Mouse (Mus musculus): Measurements from ENCODE around the gene Zcchc3.

Zcchc3 gene

DNA sequence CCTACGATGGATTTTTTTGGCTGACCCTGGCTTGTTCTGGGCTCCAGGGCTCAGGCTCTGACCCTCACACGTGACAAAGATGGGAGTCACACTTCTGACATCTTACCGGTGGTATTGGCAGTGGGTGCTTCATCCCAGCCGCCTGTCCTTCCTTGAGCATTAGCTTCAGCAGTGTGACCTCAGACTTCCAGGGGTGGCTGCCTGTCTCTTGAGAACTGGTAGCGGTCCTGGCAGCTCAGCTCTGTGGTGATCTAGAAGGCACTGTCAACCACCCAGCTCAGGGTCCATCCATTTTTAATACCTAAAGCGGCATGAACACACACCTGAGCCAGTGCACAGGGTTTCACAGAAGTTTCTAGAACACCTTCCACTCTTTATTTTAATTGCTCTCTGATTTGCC lies 5.0 kb downstream of the Zcchc3 start:
- no peak for DNase-seq (ENCODE audit: low read depth)

DNA sequence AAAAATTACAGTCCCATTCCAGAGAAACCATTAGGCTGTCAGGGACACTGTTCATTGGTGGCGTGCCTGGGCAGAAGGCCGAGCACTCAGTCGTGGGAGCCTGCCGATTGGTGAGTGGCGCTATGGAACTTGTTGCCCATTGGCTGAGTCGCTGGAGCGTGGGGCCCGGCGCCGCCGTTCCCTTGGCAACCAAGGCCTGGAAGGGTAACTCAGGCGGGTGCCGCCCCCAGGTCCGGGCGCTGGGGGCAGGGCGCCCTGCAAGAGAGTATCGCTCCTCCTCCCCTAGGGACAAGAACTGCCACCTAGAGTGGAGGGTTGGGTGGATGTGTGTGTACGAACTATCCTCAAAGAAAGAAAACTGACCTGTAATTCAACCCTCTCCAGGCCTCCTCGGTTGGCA lies 8.7 kb downstream of the Zcchc3 start:
- DNase-seq (ENCODE audit: low read depth) = peak; percentile 96

DNA sequence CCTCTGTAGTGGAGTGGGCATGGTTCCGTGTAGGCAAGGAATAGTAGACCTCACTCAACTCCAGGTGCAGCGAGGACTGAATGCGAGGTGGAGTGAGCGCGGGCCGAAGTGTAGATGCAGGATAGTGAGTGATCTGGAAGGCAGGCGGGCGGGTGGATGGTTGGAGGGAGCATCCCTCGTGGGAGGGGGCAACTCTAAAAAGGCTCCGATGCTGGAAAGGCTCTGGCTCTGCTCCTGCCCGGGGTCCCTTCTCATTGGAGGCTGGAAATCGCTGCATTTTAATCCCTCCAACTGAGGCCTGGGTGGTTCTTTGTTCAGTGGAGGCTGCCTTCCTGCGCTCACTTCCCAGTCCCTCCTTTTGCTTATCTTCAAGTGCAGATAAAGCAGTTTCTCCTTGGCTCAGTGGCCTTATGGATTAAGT lies 15.7 kb downstream of the Zcchc3 start:
- DNase-seq (ENCODE audit: low read depth) = no peak

- DNase-seq (ENCODE audit: low read depth) = peak; percentile 86
Observed at GRCm38 (mm10) chr2:152398691-152399090, 16.1 kb downstream of the Zcchc3 start.

DNA sequence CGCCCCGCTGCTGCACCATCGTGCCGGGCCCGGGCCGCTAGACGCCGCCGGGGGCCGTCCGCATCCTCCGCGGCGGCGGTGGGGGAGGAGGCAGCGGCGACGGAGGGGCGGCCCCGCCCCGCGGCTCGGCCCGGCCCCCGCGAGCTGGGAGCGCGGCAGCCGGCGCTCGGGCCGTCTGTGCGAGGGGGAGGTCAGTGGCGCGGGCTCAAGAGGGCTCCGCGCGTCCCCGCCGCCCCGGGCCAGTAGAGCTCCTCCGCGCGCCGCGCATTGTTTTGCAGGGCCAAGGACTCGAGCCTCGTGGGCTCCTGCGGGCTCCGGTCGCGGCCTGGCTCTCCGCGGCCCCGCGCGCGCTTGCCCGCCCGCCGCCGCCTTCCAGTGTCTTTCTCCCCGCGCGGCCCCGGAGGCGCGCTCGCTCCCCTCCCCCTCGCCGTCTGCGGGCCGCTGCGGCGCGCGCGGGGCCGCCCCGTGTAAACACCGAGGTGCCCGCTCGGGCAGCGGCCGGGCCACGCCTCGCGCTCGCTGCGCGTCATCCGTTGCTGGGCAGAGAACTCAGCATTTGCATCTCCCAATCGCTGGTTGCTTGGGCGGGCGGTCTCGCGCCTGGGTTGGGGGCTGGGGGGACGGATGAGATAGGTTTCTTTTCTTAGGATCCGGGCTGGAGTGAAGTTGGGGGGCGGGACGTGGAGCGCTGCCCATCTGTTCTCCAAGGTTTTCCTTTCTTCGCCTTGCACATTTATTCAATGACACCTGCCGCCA lies 17.0 kb downstream of the Zcchc3 start, which contains the start of gene Sox12:
Gene Sox12 (minus strand): TSS at position 384 of the 756 bp plus-strand sequence.
- DNase-seq (ENCODE audit: low read depth) = peak; percentile 83

DNA sequence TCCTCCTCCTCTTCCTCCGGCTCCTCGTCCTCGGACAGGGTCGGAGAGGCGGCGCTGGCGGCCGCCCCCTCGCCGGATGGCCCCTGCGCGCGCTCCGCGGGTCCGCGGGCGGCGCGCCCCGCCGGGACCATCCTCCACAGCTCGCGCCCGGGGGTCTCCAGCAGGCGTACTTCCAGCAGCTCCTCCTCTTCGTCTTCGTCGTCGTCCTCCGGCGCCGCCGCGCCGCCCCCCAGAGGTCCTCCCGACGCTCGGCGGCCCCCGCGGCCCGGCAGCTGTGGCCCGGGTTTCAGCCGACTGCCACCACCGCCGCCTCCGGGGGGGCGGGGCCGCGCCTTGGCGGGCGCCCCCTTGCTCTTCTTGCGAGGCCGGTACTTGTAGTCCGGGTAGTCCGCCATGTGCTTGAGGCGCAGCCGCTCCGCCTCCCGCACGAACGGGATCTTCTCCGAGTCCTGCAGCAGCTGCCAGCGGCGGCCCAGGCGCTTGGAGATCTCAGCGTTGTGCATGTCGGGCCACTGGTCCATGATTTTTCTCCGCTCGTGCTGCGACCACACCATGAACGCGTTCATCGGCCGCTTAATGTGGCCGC lies 17.7 kb downstream of the Zcchc3 start:
- DNase-seq (ENCODE audit: low read depth) = no peak

- peak; percentile 85 for DNase-seq (ENCODE audit: low read depth)
Observed at GRCm38 (mm10) chr2:152396110-152397003, 18.5 kb downstream of the Zcchc3 start.

GRCm38 (mm10) chr2:152395271-152395920 lies 19.4 kb downstream of the Zcchc3 start:
- no peak for DNase-seq (ENCODE audit: low read depth)

GRCm38 (mm10) chr2:152393225-152394017 lies 21.4 kb downstream of the Zcchc3 start:
- no peak for DNase-seq (ENCODE audit: low read depth)

DNA sequence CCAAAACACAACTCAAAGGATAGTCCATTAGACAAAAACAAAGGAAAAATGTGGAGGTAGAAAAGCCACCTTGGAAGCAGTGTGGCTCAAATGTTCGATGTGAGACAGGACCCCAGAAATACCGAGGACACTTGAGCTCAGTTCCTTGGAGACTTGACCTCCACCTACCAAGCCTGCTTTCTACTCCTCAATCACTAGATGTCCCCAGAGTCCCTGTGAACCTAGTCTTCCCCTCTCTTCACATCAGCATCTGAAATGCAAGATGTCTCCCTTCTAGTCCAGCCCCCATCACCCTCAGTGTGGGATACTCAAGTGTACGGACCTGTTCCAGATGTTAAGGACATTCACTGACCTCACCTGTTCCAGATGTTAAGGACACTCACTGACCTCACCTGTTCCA lies 22.0 kb downstream of the Zcchc3 start:
- DNase-seq (ENCODE audit: low read depth) = no peak

GRCm38 (mm10) chr2:152384191-152384590 lies 30.6 kb downstream of the Zcchc3 start:
- no peak for DNase-seq (ENCODE audit: low read depth)

GRCm38 (mm10) chr2:152376345-152376741 lies 38.5 kb downstream of the Zcchc3 start, which contains the start of gene Nrsn2:
Gene Nrsn2 (minus strand): TSS chr2:152376638.
- no peak for DNase-seq (ENCODE audit: low read depth)

DNA sequence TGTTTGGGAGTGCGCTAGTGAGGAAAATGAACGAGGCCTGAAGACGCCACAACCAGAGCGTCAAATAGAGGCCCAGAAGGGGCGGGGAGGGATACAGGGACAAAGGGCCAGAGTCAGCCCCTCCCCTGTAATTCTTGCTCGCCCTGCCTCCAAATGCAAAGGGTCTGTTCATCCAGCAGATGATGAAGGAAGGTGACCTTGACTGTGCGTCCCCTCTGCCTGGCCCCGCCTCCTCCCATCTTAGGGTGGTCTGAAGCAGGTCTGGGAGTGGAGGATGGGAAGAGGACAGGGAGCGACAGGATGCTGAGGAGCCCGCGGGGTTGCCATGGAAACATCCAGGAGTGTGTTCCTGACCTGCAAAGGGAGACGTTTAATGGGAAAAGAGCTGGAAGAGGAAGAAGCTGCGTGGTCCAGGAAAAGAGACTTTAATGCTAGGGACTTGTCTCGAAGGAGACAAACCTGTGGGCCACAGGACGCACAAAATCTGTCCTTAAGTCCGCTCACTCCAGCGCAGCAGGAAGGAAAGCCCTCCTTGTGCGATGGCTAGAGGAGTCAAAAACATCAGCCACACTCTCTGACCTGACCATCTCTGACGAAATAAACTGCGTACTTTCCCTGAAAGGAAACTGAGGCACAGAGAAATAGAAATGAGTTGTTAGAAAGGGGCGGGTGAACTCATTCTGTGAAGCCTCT lies 39.0 kb downstream of the Zcchc3 start:
- DNase-seq (ENCODE audit: low read depth) = no peak

GRCm38 (mm10) chr2:152373547-152373946 lies 41.3 kb downstream of the Zcchc3 start:
- DNase-seq (ENCODE audit: low read depth) = no peak

GRCm38 (mm10) chr2:152372661-152373060 lies 42.2 kb downstream of the Zcchc3 start:
- no peak for DNase-seq (ENCODE audit: low read depth)

DNA sequence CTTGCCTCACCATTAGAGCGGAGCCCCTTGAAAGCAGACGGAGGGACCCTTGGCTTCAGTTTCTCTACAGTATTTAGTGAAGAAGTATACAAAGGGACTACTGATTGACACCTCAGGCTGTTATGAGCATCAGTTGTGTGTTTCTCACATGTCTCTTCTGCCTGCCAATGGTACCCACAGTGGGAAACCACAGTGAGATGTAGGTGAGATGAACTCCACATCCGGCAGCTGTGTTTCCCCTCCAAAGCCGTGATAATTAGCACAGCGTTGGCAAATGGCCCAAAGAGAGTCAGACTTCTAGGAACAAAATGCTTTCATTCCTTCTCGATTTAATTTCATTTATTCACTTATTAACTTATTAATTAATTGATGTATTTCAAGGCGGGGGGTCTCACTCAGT lies 42.7 kb downstream of the Zcchc3 start:
- DNase-seq (ENCODE audit: low read depth) = no peak

DNA sequence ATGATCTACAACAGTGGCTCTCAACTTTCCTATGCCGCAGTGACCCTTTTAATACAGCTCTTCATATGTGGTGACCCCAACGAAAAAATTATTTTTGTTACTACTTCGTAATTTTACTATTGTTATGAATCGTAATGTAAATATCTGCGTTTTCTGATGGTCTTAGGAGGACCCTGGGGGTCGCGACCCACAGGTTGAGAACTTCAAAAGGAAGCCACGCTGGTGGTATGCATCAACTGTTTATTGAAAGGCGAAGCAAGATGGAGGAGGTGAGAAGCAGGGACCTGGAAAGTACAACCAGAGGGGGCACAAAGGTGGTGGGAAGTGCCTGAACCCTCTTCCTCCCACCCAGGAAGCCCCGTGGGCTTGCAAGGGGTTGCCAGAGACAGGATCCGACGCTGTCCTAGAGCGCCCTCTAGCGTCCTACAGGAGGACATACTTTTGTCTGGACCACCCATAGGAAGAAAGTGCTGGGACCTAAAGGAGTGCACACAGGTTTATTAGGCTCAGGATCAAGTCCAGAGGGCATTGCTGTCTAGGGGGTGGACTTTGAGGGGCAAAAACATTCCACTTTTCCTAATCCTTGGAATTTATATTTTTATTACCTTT lies 46.2 kb downstream of the Zcchc3 start:
- DNase-seq (ENCODE audit: low read depth) = peak; percentile 54

DNA sequence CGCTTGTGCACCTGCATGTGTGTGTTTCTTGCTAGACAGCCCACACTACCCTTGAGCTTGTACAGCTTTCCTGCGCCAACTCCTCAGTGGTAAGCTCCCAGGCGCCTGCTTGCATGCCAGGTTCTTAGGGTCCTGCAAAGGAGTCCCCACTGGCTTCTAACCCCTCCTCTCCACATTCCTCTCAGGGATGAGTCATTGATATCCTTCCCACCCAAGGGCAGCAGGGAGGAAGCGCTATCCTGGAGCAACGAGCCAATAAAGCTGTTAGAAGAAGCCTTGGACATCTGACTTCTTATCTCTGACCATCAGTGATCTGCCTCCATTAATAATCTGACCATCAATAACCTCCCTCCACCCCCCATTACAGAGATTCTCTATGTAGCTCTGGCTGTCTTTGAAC lies 46.9 kb downstream of the Zcchc3 start:
- DNase-seq (ENCODE audit: low read depth) = no peak

DNA sequence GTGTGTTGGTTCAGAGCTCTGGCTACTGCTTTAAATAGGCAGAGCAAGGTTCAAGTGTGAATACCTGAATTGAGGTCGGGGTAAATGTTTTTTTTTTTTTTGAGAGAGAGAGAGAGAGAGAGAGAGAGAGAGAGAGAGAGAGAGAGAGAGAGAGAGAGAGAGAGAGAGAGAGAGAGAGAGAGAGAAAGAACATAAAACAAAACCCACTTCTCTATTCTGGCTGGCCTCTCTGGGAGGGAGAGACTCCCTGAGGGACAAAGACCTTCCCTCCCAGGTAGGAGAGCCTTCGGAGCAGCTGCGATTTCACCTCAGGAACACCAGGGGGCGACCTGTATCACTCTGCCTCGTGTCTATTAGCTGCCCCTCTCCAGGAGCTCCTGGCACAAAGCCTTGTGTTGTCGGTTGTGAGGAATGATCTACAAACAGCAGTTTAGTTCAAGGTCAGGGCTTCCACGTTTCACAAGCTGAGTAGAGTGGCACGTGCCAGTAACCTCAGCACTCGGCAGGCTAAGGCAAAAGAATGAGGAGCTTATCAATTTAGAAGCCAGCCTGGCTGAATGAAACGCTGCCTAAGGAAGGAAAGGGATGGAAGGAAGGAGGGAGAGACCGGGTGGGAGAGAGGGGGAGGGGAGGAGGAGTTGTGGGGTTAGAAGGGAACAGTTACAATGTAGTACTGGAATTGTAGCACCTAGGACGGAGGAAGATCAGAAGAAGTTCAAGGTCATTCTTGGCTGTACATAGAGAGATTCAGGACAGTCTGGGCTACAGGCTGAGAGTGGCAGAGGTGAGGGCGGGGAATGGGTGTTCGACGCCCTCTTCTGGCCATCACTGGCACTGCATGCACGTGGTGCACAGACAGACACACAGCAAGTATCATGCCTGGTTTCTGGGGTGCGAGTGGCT lies 51.3 kb downstream of the Zcchc3 start:
- DNase-seq (ENCODE audit: low read depth) = peak; percentile 74

Data from c-Kit-positive CD71-positive TER-119-negative erythroid progenitor cells, embryonic 14.5 days (primary cell).